Mouse (Mus musculus): Measurements from ENCODE around the gene Gm42791. TPM values are rescaled to one million over a fixed set of nuclear protein-coding genes. Genes with fewer than 3 reads are reported as not detected.

Gm42791 gene
- total RNA-seq, 2 experiments from 2014 or later: 34.0 to 39.1 TPM

DNA sequence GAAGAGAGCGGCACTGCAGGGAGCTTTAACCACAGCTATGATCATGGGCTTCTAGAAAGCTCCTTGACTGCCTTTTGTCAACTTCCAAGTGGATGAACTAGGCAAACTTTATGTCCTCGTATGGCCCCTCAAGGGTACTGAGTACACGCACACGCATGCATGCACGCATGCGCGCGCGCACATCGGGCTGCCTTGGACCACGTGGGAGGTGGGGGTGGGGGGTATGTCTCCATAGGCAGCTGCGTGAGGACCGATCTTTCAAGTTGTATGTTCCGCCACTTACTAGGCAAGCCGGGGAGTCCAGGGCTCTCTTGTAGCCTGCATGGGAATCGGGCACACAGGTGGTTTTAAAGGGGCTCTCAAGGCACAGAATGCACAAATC lies 25.7 kb upstream of the Gm42791 start:
- Histone ChIP-seq H3K27ac (no peak overlapping the region; the same call in 1 of the 2 replicates), H3K4me3 (no peak overlapping the region)
- TF ChIP-seq CTCF (IDR thresholded peaks at IDR 0.05): no peak
- intact Hi-C loops (cut with DNase I): no loop called here
- no peak for DNase-seq (ENCODE audit: extremely low spot score in 1 of 2, low spot score in 2 of 2)

DNA sequence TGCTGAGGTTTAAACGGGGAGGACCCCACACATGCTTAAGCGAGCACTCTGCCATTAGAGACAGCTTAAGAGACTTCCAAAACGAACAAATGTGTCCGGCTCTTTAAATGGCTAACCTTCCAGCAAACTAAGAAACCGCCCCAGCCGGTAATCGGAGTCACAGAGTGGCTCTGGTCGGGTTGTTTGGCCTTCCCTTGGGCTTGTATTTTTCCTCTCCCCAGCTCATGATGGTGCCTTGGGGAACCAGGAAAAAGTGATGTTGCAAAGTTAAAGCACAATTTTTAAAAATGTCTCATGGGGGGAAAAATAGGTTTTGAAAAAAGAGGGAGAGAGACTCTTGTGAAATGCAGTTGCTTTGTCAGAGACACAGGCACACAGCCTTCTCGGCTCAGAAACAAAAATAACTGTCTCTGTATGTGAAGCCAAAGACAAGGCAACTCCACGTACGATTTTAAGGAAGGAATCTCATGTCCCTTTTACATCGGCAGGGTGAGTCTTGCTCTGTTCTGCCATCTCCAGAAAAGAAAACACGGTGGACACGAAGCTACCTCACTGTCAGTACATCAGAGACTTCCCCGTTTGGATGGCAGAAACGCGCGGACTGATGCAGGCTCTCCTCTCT lies 25.2 kb upstream of the Gm42791 start:
- no peak for DNase-seq (ENCODE audit: extremely low spot score in 1 of 2, low spot score in 2 of 2)
- no peak; the same call in 1 of the 2 replicates for TF ChIP-seq CTCF (IDR thresholded peaks at IDR 0.05)
- Histone ChIP-seq H3K27ac (no peak overlapping the region; the same call in 1 of the 2 replicates), H3K4me3 (no peak overlapping the region)
- intact Hi-C loops (cut with DNase I): no loop called here

DNA sequence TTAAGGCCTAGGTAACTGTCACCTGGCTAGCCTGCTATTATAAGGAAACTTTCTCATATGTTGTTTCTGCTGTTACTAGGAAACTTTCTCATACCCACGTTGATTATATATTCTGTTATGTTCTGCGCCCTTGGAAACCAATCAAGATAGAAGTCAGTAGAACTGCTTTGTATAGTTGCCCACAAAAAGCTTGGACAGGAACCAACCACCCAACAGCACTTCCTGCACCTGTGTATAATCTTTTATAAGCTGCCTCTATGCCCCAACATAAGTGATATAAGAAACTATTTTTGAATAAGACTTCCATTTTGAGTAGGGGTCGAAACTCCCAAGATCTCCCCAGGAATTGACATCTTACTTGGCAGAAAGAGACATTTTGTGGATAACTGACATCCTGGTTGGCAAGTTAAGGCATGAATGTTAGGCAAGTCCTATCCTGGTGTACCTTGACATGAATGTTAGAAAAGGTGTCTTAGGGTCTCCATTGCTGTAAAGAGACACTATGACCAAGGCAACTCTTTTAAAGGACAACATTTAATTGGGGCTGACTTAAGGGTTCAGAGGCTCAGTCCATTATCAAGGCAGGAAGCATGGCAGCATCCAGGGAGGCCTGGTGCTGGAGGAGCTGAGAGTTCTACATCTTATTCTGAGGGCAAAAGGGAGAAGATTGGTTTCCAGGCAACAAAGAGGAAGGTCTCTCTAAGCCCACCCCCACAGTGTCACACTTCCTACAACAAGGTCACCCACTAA lies 22.9 kb upstream of the Gm42791 start:
- no peak overlapping the region for H3K4me3 ChIP-seq
- no peak for DNase-seq (ENCODE audit: extremely low spot score in 1 of 2, low spot score in 2 of 2)
- H3K27ac ChIP-seq: no peak overlapping the region
- intact Hi-C loops (cut with DNase I): no loop called here
- TF ChIP-seq CTCF (IDR thresholded peaks at IDR 0.05): no peak

DNA sequence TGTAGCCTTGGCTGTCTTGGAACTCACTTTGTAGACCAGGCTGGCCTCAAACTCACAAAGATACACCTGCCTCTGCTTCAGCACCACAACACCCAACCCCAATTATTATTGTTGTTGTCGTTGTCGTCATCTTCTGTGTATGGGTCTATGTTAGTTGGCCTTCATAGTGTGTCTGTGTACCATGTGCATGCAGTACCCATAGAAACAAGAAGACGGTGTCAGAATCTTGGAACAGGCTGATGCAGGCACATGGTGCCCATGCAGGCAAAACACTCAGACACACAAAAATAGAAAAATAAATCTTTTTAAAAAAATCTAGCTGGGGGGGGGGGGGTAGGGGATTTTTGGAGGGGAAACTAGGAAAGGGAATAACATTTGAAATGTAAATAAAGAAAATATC lies 22.2 kb upstream of the Gm42791 start:
- intact Hi-C loops (cut with DNase I): no loop called here
- DNase-seq (ENCODE audit: extremely low spot score in 1 of 2, low spot score in 2 of 2): no peak
- Histone ChIP-seq H3K27ac (no peak overlapping the region), H3K4me3 (no peak overlapping the region)
- no peak for TF ChIP-seq CTCF (IDR thresholded peaks at IDR 0.05)

DNA sequence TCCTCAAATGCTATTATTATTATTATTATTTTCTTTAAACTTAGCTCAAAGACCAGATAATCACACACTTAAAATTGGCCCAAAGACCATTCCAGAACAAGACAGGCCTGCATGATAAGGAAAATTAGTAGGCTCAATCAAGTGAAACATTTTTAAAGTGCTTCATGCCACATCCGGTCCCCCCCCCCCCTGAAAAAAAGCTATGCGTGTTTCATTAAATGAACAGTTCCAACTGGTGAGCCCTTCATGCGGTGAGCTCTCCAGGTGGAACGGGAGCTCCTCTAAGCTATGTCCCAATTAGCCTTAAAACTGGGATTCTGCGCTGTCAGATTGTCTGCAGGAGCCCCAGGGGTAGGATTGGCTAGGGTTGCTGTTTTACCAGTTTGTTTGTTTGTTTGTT lies 21.3 kb upstream of the Gm42791 start:
- no peak for DNase-seq (ENCODE audit: extremely low spot score in 1 of 2, low spot score in 2 of 2)
- no peak overlapping the region for H3K27ac ChIP-seq
- TF ChIP-seq CTCF (IDR thresholded peaks at IDR 0.05): no peak
- intact Hi-C loops (cut with DNase I): no loop called here
- H3K4me3 ChIP-seq: no peak overlapping the region

DNA sequence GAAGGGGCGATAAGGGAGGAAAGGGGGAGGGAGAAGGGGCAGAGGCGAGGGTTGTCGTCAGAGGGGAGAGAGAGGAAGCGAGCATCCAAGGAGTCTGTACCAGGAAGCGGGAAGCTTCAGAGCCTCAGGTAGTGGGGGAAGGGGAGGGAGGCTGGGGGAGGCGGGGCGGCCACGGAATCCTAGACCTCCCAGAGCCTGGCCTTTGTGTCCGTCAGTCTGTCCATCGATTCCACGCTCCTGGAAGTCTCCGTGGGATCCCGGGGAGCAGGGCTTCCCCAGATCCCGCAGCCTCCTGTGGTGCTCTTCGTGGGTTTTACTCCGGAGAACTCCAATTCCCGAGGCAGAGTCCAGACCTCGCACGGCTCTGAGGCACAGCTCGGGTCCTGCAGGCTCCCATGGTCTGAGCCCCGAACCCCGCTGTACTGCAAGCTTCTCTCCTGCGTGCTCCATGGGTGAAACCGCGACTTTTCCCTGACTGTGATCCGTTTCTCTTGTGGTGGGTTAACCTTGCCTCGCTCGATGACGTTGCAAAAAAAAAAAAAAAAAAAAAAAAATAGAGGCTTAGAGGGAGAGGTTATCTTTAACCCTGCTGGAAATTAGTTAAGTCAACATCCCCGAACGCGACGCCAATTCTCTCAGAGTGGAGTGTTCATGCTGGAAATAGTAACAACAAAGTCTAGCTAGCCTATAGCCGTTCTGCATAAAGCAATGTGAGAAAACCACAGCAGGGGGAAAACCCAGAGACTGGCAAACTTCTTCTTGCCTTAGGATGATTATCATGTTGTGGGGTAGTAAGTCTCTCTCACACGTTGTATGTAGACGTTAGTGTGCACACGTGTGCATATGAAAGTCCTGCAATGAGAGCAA lies 20.6 kb upstream of the Gm42791 start:
- no peak for TF ChIP-seq CTCF (IDR thresholded peaks at IDR 0.05)
- intact Hi-C loops (cut with DNase I): loop anchor here (2.0 kb wide), 1 partner anchor 49 kb away; no protein-coding TSS in a partner anchor
- H3K27ac ChIP-seq: peak overlapping the region; percentile 74

DNA sequence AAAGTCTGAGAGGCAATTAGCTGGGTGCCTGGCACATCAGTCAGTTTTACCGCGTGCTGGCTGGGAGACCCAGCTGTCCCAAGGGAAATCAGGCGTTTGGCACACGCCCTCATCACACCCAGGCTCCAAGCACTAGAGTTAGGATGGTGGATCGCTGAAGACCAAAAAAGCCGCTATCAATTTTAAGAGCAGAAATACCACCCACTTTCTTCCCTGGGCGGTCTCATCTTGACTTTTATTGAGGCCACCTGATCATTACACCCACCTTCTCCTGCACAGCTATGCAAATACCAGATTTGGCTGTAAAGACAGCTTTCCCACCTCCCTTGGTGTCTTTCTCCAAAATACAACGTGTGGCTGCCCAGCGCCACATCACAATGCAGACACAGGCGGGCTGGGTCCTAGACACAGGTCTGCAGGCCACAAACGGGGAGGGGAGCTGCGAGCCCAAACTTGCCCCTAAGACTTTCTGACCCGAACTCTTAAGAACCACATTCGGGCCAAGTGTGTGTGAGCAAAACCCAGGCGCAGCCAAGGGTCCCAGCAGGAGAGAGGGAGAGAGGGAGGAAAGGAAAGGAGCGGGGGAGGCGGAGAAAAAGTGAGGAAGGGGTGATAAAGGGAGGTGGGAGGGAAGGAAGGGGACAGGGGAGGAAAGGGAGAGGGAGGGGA lies 19.8 kb upstream of the Gm42791 start:
- H3K27ac ChIP-seq: peak overlapping the region; percentile 74
- intact Hi-C loops (cut with DNase I): loop anchor here (2.0 kb wide), 1 partner anchor 48 kb away; no protein-coding TSS in a partner anchor
- TF ChIP-seq CTCF (IDR thresholded peaks at IDR 0.05): no peak
- peak overlapping the region; percentile 53 for H3K4me3 ChIP-seq
- DNase-seq (ENCODE audit: extremely low spot score in 1 of 2, low spot score in 2 of 2): peak in 1 of 2 experiments; percentile 39

More for the DNA sequence above, 20.6 kb upstream of the Gm42791 start:
- DNase-seq (ENCODE audit: extremely low spot score in 1 of 2, low spot score in 2 of 2): no peak
- peak overlapping the region; percentile 53 for H3K4me3 ChIP-seq

DNA sequence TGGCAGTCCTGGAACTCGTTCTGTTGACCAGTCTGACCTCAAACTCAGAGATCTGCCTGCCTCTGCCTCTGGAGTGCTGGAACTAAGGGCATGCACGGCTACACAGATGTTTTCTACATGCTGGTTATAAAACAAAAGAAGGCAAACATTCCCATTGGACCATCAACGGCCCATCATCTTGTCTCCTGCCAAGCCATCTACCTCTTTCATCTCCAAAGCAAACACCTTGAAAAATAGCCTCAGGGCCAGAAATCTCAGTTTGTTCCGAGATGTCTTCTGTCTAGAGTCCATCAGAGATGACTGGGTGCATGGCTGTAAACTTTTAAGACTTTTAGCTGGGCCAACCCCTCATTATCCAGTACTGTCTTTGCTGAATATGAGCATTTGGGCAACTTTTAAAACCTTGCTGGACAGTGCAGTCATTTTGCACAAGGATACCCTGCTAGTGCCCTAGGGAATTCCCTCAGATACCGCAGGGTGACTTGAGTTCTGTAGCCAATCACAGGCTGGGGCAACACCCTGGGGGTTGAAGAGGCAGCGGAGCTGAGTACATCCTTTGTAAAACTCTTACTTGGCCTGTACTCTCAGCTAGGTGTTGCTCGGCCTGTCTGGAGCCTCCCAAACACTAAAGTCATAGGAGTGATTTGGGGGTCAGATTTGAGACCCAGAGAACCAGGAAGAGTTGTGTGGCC lies 19.0 kb upstream of the Gm42791 start:
- Histone ChIP-seq H3K27ac (no peak overlapping the region), H3K4me3 (peak overlapping the region; percentile 53)
- intact Hi-C loops (cut with DNase I): loop anchor here (2.0 kb wide), 1 partner anchor 47 kb away; no protein-coding TSS in a partner anchor
- DNase-seq (ENCODE audit: extremely low spot score in 1 of 2, low spot score in 2 of 2): no peak
- no peak for TF ChIP-seq CTCF (IDR thresholded peaks at IDR 0.05)

DNA sequence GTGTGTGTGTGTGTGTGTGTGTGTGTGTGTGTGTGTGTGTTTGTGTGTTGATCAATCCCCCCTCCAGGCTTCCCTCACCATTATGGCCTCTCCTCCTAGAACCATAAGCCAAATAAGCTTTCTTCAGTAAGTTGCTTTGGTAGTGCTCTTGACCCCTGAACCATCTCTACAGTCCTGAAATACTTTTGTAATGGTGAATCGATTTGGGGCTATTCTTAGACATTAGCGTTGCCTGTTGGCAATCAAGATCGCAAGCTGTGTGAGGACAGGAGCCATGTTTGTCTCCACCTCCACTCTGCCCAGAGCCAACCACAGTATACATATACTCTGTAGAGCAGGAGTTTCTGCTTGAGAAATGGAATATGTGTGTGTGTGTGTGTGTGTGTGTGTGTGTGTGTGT lies 14.2 kb upstream of the Gm42791 start:
- Histone ChIP-seq H3K27ac (no peak overlapping the region), H3K4me3 (no peak overlapping the region)
- no peak for DNase-seq (ENCODE audit: extremely low spot score in 1 of 2, low spot score in 2 of 2)
- intact Hi-C loops (cut with DNase I): no loop called here
- TF ChIP-seq CTCF (IDR thresholded peaks at IDR 0.05): no peak

DNA sequence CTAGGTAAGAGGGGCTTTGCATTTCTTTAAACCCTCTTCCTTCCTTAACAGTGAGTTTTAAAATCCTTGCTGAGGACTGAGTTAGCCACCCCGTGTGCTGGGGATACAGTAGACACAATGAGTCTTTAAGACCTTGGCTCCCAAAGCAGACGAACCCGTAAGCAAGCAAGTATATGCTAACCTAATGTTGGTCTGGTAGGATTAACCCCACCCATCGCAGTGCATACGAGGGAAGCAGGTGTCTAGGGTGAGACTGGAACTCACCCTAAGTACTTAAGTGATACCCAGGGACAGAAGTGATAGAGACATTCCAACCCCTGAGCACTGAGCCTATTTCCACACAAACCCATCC lies 12.3 kb upstream of the Gm42791 start:
- peak overlapping the region; percentile 87 for H3K27ac ChIP-seq
- intact Hi-C loops (cut with DNase I): loop anchor here (2.0 kb wide), 1 partner anchor 44 kb away; no protein-coding TSS in a partner anchor
- peak overlapping the region; percentile 40 for H3K4me3 ChIP-seq

More for the DNA sequence above, 12.3 kb upstream of the Gm42791 start:
- DNase-seq (ENCODE audit: extremely low spot score in 1 of 2, low spot score in 2 of 2): no peak
- TF ChIP-seq CTCF (IDR thresholded peaks at IDR 0.05): no peak
